Mouse (Mus musculus): ENCODE data around the gene Rexo1. TPM values are rescaled to one million over a fixed set of nuclear protein-coding genes. Genes with fewer than 3 reads are reported as not detected.

Gene Rexo1
- polyA plus RNA-seq, 1 experiment from 2014 or later = 23.6 TPM

GRCm38 (mm10) chr10:80546945-80547344 lies 14.4 kb downstream of the Rexo1 start:
- H3K4me1 ChIP-seq (replicated peaks) = 0 out of 2 replicates have a peak, but pooled peaks cover 2% of the 10 kb centered on the region
- H3K9ac ChIP-seq = no peak overlapping the region
- no peak overlapping the region for H3K4me2 ChIP-seq (replicated peaks)
- ATAC-seq = no peak
- H3K27me3 ChIP-seq (replicated peaks) = no peaks in the 10 kb centered on the region
- H3K27ac ChIP-seq = no peak overlapping the region
- WGBS = 94% methylated on average over 4 of the region's 4 CpGs
- H3K36me3 ChIP-seq = peaks cover 64% of the 10 kb centered on the region
- no peak overlapping the region for H3K4me3 ChIP-seq (replicated peaks)
- no peaks in the 10 kb centered on the region for H3K9me3 ChIP-seq

- Histone ChIP-seq H3K27ac (no peak overlapping the region), H3K36me3 (peaks cover 69% of the 10 kb centered on the region), H3K9me3 (no peaks in the 10 kb centered on the region), H3K9ac (no peak overlapping the region), H3K27me3 (replicated peaks) (no peaks in the 10 kb centered on the region), H3K4me1 (replicated peaks) (0 out of 2 replicates have a peak, but pooled peaks cover 2% of the 10 kb centered on the region), H3K4me3 (replicated peaks) (no peak overlapping the region), H3K4me2 (replicated peaks) (no peak overlapping the region)
- no peak for ATAC-seq
- 88% methylated on average over 8 of the region's 8 CpGs for WGBS
Observed at GRCm38 (mm10) chr10:80545590-80545989, 15.8 kb downstream of the Rexo1 start.

DNA sequence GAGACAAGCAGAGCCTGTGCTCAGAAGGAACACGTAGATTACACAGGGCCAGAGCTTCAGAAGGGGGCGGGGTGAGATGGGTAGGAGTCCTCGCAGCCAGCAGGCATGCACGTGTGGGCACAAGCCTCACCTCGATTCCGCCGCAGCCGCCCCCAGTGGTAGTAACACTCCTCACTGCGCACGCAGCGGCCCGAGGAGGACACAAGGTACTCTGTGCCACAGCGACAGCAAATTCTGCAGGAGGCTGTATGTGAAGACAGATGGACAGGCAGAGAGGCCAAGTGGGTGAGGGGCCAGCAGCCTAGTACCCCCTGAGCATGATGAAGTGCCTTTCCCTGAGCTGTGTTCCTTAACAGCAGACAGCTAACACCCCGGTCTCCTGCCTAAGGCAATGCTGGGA lies 17.5 kb downstream of the Rexo1 start:
- Histone ChIP-seq H3K27me3 (replicated peaks) (peaks cover 3% of the 10 kb centered on the region; the same call in 1 of the 2 replicates), H3K27ac (no peak overlapping the region), H3K4me2 (replicated peaks) (no peak overlapping the region), H3K4me1 (replicated peaks) (peaks cover 5% of the 10 kb centered on the region; the same call in 1 of the 2 replicates), H3K4me3 (replicated peaks) (no peak overlapping the region), H3K9ac (no peak overlapping the region), H3K9me3 (no peaks in the 10 kb centered on the region), H3K36me3 (peaks cover 57% of the 10 kb centered on the region)
- ATAC-seq = no peak
- 95% methylated on average over 14 of the region's 14 CpGs for WGBS

- Histone ChIP-seq H3K4me1 (replicated peaks) (peaks cover 15% of the 10 kb centered on the region), H3K27ac (no peak overlapping the region), H3K36me3 (peaks cover 29% of the 10 kb centered on the region), H3K27me3 (replicated peaks) (peaks cover 33% of the 10 kb centered on the region), H3K4me3 (replicated peaks) (no peak overlapping the region; the same call in 1 of the 2 replicates), H3K4me2 (replicated peaks) (peak overlapping the region; percentile 57; the same call in 1 of the 2 replicates), H3K9me3 (no peaks in the 10 kb centered on the region), H3K9ac (no peak overlapping the region)
- ATAC-seq = peak; percentile 11; the same call in 1 of the 2 replicates
- WGBS = 45% methylated on average over 5 of the region's 5 CpGs
Observed at GRCm38 (mm10) chr10:80539493-80539892, 21.9 kb downstream of the Rexo1 start.

DNA sequence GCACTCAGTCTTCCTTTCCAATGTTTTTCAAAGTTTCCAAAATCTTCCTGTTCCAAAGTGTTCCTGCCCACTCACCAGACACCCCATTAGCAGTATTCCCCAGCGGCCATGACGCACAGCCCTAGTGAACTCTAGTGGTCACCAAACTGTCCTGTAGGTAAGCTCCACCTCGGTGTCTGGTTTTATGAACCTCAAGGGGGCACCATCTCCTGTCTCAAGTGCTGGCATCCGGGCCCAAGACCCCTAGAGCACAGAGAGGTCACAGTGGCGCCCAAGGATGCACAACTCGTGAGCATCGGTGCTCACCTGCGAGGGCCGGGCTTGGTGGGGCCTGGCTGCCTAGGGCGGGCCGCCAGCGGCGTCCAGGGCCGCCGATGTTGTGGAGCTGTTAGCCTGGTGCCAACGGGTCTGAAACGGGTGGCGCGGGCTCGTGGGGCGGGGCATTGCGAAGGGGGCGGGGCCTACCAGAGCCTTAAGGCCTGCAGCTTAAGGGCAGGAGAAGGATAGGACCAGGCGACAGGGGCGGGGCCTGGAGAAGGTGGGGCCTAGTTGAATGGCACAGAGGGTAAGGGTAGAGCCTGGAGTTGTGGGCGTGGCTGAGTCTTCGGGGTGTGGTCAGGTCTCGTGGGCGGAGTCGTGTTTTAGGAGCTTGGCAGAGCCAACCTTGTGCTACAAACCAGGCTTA lies 22.5 kb downstream of the Rexo1 start, which contains the start of gene Atp8b3:
Gene Atp8b3 (minus strand): TSS at position 415 of the 685 bp plus-strand sequence.
- H3K27ac ChIP-seq = no peak within 1 kb of the TSS
- peaks cover 15% of the 10 kb centered on the region for H3K4me1 ChIP-seq (replicated peaks)
- H3K4me3 ChIP-seq (replicated peaks) = peak within 1 kb of the TSS; percentile 20
- peak; percentile 93 for ATAC-seq
- H3K27me3 ChIP-seq (replicated peaks) = peaks cover 33% of the 10 kb centered on the region
- peak within 1 kb of the TSS; percentile 57 for H3K4me2 ChIP-seq (replicated peaks)
- H3K9me3 ChIP-seq = no peaks in the 10 kb centered on the region
- H3K36me3 ChIP-seq = peaks cover 23% of the 10 kb centered on the region
- no peak within 1 kb of the TSS for H3K9ac ChIP-seq
- 3% methylated on average over 30 of the region's 30 CpGs for WGBS

- Histone ChIP-seq H3K27ac (no peak overlapping the region), H3K27me3 (replicated peaks) (peaks cover 33% of the 10 kb centered on the region), H3K9ac (no peak overlapping the region), H3K4me1 (replicated peaks) (peaks cover 15% of the 10 kb centered on the region), H3K4me3 (replicated peaks) (no peak overlapping the region), H3K36me3 (peaks cover 17% of the 10 kb centered on the region), H3K4me2 (replicated peaks) (no peak overlapping the region), H3K9me3 (no peaks in the 10 kb centered on the region)
- no peak for ATAC-seq
- 55% methylated on average over 5 of the region's 5 CpGs for WGBS
Observed at GRCm38 (mm10) chr10:80538180-80538579, 23.2 kb downstream of the Rexo1 start.

DNA sequence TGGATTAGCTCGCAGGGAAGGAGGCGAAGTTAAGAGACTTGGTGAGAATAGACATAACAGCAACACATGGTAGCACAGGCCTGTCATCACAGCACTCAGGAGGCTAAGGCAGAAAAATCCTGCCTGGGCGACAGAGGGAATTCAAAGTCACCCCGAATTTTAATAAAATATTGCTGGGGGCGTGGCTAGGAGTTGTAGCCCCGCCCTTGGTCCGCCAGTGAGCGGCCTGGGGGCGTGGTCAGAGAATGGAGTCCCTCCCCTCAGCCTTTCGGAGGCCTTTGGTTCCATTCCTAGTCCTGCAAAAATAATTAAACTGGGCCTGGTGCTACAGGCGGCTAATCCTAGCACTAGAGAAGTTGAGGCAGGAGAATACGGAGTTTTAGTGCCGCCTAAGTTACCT lies 25.6 kb downstream of the Rexo1 start:
- peaks cover 33% of the 10 kb centered on the region for H3K27me3 ChIP-seq (replicated peaks)
- no peaks in the 10 kb centered on the region for H3K36me3 ChIP-seq
- H3K27ac ChIP-seq = no peak overlapping the region
- no peak overlapping the region for H3K9ac ChIP-seq
- H3K9me3 ChIP-seq = no peaks in the 10 kb centered on the region
- peaks cover 15% of the 10 kb centered on the region for H3K4me1 ChIP-seq (replicated peaks)
- H3K4me2 ChIP-seq (replicated peaks) = peak overlapping the region; percentile 38
- ATAC-seq = no peak
- no peak overlapping the region for H3K4me3 ChIP-seq (replicated peaks)
- WGBS = 10% methylated on average over 13 of the region's 13 CpGs

GRCm38 (mm10) chr10:80535071-80535470 lies 26.3 kb downstream of the Rexo1 start:
- Histone ChIP-seq H3K9ac (no peak overlapping the region), H3K27me3 (replicated peaks) (peaks cover 33% of the 10 kb centered on the region), H3K4me2 (replicated peaks) (peak overlapping the region; percentile 38), H3K4me1 (replicated peaks) (peaks cover 15% of the 10 kb centered on the region), H3K4me3 (replicated peaks) (no peak overlapping the region), H3K36me3 (no peaks in the 10 kb centered on the region), H3K9me3 (no peaks in the 10 kb centered on the region), H3K27ac (no peak overlapping the region)
- 10% methylated on average over 14 of the region's 14 CpGs for WGBS
- ATAC-seq = no peak

DNA sequence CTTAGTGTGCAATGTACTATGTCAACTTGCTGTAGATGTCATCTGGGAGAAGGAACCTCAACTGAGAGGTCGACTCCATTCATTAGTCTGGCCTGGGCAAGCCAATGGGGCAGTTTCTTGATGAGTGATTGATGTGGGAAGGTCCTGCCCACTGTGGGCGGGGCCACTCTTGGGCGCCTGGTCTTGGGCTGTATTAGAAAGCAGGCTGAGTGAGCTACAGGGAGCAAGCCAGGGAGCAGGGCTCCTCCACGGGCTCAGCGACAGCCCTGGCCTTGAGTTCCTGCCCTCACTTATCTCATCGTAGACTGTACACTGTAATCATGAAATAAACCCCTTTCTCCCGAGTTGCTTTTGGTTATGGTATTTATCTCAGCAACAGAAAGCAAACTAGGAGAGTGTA lies 27.7 kb downstream of the Rexo1 start:
- Histone ChIP-seq H3K9ac (no peak overlapping the region), H3K4me3 (replicated peaks) (no peak overlapping the region)
- 9% methylated on average over 7 of the region's 7 CpGs for WGBS

DNA sequence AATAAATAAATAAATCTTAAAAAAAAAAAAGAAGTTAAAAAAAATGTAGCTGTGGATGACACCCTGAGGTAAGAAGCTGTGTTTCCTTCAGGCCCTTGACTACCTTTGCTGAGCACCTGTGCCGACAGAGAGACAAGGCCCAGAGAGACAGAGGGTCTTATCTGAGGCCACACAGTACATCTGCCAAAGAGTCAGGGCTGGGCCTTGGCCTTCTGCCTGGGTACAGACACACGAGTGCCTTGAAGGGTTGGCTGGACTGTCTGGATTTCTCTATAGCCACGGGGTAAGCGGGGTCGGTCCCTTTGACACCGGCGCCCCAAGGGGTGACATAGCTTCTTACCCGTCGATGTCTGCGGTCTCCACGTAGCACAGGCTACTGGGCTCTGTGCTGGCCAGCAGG lies 28.6 kb downstream of the Rexo1 start:
- 86% methylated on average over 11 of the region's 11 CpGs for WGBS
- Histone ChIP-seq H3K9me3 (no peaks in the 10 kb centered on the region), H3K9ac (no peak overlapping the region), H3K36me3 (no peaks in the 10 kb centered on the region), H3K27me3 (replicated peaks) (peaks cover 24% of the 10 kb centered on the region), H3K4me2 (replicated peaks) (no peak overlapping the region), H3K27ac (no peak overlapping the region), H3K4me1 (replicated peaks) (peaks cover 10% of the 10 kb centered on the region), H3K4me3 (replicated peaks) (no peak overlapping the region)
- no peak for ATAC-seq

More for the DNA sequence above, 27.7 kb downstream of the Rexo1 start:
- peak; percentile 73 for ATAC-seq
- Histone ChIP-seq H3K4me1 (replicated peaks) (peaks cover 10% of the 10 kb centered on the region), H3K27ac (no peak overlapping the region), H3K36me3 (no peaks in the 10 kb centered on the region), H3K27me3 (replicated peaks) (peaks cover 29% of the 10 kb centered on the region), H3K9me3 (no peaks in the 10 kb centered on the region), H3K4me2 (replicated peaks) (no peak overlapping the region)

- no peaks in the 10 kb centered on the region for H3K9me3 ChIP-seq
- 0 out of 2 replicates have a peak overlapping the region, but pooled peaks have one; percentile 26 for H3K4me2 ChIP-seq (replicated peaks)
- no peaks in the 10 kb centered on the region for H3K36me3 ChIP-seq
- peak; percentile 77 for ATAC-seq
- no peaks in the 10 kb centered on the region for H3K27me3 ChIP-seq (replicated peaks)
- no peak overlapping the region for H3K4me3 ChIP-seq (replicated peaks)
- H3K9ac ChIP-seq = no peak overlapping the region
- 20% methylated on average over 9 of the region's 9 CpGs for WGBS
- H3K27ac ChIP-seq = no peak overlapping the region
- H3K4me1 ChIP-seq (replicated peaks) = no peaks in the 10 kb centered on the region
Observed at GRCm38 (mm10) chr10:80526172-80526571, 35.2 kb downstream of the Rexo1 start.

GRCm38 (mm10) chr10:80523299-80523698 lies 38.1 kb downstream of the Rexo1 start:
- Histone ChIP-seq H3K9ac (no peak overlapping the region), H3K27me3 (replicated peaks) (no peaks in the 10 kb centered on the region), H3K9me3 (no peaks in the 10 kb centered on the region), H3K4me3 (replicated peaks) (no peak overlapping the region), H3K4me2 (replicated peaks) (no peak overlapping the region), H3K27ac (no peak overlapping the region), H3K36me3 (no peaks in the 10 kb centered on the region), H3K4me1 (replicated peaks) (no peaks in the 10 kb centered on the region)
- 95% methylated on average over 7 of the region's 7 CpGs for WGBS
- no peak for ATAC-seq

DNA sequence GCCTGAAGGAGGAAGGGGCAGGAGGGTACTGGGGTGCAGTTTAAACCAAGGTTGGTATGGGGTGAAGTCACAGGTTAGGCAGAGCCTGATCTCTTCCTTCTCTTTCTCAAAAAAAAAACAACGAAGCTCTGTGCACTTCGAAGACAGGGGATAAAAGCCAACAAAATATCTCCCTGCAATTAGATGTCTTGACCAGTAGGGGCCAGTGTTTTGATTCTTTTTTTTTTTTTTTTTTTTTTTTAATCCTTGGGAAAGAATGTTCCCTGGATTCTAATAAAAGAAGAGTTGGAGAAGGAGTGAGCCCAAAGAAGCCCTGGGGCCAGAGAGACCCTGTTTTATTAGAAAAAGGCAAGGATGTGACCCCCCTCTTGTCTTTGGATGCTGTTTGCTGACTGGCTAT lies 42.1 kb downstream of the Rexo1 start:
- Histone ChIP-seq H3K27me3 (replicated peaks) (peaks cover 14% of the 10 kb centered on the region), H3K4me3 (replicated peaks) (no peak overlapping the region), H3K36me3 (no peaks in the 10 kb centered on the region), H3K9ac (no peak overlapping the region), H3K9me3 (no peaks in the 10 kb centered on the region), H3K27ac (no peak overlapping the region), H3K4me1 (replicated peaks) (no peaks in the 10 kb centered on the region), H3K4me2 (replicated peaks) (no peak overlapping the region)
- no peak for ATAC-seq
- 76% methylated on average over 2 of the region's 2 CpGs for WGBS

Measured in intestine, embryonic 15.5 days (tissue).